Mouse (Mus musculus): ENCODE measurements around the gene Chrm1.

DNA sequence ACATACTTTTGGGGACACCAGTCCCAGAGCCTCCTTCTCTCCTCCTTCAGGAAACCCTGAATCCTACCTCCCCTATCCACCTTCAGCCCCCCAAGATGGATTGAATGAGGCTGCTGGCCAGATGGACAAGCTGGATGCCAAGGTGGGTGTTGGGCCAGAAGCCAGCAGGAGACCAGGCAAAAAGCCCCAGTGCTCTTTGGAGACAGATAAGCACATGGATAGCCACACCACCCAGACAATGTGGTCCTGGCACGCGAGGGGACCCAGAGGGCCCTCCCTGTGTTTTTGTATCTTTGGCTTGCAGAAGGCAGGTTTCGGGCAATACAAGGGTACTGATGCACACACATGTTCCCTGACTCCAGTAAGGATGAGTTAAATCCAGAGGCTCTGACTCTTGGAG, 1.3 kb downstream of the Chrm1 start:
- TF ChIP-seq POLR2AphosphoS2 (IDR thresholded peaks at IDR 0.05; ENCODE audit: low read length) (no peak), E2F4 (IDR thresholded peaks at IDR 0.05; ENCODE audit: borderline replicate concordance, low read depth, low read length) (no peak), POLR2A (IDR thresholded peaks at IDR 0.05; ENCODE audit: control insufficient read depth in 1 of 2, insufficient read depth in 1 of 2, low read depth in 1 of 2, low read length in 2 of 2, poor library complexity in 1 of 2) (no peak)

Data from MEL (cell line).